Mouse (Mus musculus) induced T-regulatory cell, adult 2 months (primary cell): ENCODE data around the gene Pdf.
"Not testable (repeated sequence)": the region's sequence is repeated elsewhere in the genome, so short reads cannot be mapped to it uniquely, and the experiment has no call there.

Experiments
- DNase-seq: peaks from one replicate; pipeline ENCODE4 v3.0.0-alpha.2; 2012; ENCODE audit warnings: low read depth

Gene Pdf

DNA sequence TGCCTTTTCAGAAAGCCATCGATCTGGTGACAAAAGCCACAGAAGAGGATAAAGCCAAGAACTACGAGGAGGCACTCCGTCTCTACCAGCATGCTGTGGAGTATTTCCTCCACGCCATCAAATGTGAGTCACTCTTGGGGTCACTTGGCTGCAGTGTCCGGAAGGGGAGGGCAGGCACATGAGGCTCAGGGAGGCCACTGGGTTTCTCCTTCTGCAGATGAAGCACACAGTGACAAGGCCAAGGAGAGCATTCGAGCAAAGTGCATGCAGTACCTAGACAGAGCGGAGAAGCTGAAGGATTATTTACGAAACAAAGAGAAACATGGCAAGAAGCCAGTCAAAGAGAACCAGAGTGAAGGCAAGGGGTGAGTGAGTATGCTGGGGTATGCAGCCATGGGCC is 11.8 kb downstream of the Pdf start:
- DNase-seq = no peak

DNA sequence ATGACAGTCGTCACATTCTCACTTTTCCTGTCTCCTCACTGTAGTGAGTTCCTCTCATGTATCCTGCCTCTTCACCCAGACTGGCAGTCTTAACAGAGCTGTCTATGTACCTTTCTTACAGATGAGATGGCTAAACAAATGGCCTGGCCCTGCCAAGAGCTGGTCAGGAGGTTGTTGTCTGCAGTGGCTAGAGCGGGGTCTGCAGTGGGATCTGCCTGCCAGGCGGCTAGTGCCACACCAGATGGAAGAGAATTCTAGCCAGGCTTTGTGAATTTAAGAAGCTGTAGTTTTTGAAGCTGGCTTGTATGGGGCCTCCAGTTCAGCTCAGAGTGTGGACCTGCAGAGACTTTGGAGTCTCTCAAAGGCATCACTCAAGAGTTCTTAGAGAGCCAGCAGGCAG is 12.8 kb downstream of the Pdf start:
- no peak for DNase-seq

DNA sequence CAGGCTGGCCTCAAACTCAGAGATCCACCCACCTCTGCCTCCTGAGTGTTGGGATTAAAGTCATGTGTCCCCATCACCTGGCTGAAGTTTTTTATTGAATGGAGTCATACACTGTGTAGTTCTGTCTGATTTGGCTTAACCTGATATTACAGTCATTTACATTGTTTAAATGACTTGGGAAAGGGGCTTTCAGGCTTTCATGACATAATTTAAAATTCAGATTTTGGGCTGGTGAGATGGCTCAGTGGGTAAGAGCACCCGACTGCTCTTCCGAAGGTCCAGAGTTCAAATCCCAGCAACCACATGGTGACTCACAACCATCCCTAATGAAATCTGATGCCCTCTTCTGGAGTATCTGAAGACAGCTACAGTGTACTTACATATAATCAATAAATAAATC is 14.8 kb downstream of the Pdf start:
- not testable (repeated sequence) for DNase-seq

DNA sequence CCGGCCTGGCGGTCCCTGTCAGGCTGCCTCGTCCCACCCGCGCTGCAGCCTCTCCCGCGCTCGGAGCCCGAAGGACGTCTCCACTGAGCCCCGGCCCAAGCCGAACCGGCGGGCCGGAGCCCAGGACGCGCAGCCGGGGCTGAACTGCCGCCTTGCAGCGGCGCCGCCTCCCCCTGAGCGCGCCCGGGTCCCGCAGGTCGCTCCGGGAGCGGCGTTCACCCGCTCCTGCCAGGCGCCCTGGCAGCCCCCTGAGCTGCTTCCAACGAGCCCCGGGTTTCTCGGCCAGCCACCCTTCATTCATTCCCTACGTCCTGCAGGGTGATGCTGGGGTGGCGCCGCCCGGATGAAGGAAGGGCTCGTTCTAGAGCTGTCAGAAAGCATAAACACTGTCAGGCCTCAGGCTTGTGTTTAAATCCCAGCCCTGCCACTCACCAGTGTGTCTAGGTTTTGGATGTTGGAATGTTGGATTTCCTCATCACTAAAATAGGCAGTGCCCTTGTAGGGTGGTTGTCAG is 16.8 kb downstream of the Pdf start:
- no peak for DNase-seq

DNA sequence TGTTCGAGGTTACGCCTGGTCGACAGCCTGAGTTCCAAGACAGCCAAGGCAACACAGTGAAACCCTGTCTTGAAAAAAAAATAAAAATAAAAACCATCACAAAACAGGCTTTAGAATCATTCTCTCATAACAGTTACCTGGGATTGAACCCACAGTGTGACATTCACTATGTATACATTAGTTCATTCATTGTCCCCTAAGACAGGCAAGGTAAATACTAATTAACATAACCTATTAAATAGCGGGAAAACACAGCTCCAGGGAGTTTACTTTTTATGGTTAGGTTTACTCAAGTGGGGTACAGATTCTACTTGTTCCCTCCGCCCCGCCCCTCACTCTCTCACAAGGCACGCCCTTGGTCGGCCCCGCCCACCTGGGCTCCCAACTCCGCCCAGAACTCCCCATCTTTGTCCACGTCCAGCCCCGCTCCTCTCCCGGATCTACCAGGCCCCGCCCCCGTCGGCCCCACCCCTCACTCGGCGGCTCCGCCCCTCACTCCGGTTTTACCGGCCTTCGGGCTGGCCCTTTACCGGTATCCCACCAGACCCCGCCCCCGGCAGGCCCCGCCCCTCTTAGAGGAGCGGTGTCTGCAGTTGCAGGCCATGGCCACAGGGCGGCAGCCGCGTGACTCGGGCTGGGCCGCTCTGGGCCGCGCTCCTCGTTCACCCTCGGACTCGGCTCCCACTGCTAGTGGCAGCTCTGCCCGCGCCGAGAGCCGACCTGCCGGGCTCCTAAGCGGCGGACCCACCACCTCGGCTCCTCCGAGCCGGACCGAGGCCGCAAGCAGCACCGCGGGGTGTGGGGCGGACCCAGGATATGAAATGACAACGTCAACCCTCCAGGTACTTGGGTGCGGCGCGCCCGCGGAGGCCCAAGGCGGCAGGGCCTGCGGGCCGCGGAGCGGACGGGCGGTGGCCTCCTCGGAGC is 17.5 kb downstream of the Pdf start, which contains the start of gene Vps4a:
TSS of gene Vps4a (plus strand) at position 573 of the 927 bp plus-strand sequence.
- peak; percentile 96 for DNase-seq

DNA sequence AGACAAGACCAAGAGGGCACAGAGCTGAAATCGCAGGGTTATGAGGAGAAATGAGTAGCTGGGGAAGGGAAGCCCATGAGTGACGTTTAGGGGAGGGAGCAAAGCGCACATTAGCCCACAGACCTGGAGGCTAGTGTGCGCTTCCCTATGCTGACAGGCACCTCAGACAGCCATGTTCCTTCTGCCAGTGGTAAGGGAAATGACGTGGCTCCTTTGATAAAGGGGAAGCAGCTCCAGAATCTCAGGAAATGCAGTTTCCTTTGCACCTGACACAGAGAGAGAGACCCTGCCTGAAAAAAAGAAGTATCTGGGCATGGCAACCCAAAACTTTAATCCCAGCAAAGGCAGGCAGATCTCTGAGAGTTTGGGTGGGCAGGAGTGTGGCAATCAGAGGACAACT is 18.4 kb downstream of the Pdf start:
- DNase-seq = peak; percentile 32

DNA sequence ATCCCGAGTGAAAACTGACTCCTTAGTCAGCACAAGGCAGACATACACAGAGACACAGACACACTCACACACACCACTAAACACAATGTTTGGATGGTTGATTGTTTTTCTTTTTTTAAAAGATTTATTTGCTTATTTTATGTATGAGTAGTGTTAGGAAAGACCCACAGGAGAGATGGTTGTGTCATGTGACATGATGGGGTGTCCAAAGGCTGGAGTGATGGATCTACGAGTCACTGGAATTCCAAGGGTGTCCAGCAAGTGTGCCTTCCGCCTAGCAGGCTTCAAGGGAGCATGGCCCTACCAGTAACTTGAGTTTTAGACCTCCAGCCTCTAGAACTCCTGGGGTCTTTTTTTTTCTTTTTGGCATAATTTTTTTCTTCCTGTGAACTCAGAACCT is 19.1 kb downstream of the Pdf start:
- DNase-seq = no peak

DNA sequence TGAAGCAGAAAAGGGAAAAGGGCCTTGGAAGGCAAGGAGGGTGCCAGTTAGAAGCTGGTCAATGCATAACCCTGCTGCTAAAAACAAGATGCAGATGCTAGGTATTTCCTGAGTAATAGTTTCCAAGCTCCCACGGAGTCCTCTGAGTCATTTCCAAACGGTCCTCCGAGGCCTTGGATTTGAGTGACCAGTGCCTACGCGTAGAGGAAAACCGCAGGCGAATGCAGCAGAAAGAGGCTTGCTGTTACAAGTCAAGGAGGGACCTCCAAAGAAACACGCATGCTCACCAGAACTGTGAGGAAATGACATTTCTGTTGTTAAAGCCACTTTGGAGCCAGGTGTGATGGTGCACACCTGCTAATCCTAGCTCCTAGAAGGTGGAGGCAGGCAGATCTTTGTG is 24.9 kb downstream of the Pdf start:
- no peak for DNase-seq

DNA sequence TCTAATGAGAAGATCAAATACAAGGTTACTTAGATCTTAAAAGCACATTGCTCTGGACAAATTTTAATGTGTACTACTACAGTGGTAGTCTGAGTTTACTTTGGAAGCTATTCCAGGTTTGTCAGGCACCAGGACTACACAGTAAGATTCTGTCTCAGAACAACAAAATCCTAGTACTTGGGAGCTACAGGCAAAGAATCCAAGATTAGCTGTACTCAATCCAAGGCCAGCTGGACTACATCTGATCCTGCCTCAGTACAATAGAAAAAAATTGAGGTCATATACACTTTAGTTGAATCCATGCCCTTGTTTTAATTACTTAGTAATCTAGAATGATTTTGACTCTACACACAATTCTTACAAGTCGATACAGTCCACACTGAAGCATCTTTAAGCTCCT is 33.5 kb downstream of the Pdf start:
- no peak for DNase-seq

DNA sequence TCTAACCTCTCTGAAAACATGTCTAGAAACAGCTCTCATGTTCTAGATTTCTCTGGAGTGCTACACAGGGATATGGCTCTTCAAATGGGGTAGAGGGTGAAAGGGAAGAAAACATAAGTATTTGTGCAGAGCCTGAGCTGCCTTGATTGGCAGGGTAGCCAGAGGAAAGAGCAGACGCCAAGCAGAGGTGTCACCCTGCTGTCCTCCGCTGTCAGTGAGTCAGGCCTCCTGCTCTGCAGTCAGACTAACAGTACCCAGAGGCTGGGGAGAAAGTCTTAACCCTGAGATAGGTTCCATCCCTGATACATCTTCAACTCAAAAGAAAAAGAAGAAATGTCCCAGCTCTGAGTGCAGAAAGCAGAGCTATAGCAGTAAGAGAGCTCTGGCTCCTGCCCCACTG is 35.7 kb downstream of the Pdf start:
- DNase-seq = no peak

DNA sequence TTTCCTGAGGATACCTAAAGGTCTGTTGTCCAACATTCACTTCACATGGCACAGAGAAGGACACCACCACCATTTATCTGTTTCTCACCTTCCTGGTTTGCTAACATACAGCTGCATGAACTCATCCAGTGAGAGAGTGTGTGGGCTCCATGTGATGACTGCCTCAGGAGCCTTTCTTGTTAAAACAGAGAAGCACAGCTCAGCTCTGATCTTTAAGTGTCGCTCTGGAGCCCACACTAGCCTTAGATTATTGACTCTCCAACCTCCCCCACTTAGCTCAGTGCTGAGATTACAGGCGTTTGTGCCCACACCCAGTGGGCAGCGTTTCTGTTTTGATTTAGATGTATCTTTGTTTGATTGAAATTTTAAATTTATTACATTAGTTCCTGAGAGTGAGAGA is 40.6 kb downstream of the Pdf start:
- DNase-seq = no peak

DNA sequence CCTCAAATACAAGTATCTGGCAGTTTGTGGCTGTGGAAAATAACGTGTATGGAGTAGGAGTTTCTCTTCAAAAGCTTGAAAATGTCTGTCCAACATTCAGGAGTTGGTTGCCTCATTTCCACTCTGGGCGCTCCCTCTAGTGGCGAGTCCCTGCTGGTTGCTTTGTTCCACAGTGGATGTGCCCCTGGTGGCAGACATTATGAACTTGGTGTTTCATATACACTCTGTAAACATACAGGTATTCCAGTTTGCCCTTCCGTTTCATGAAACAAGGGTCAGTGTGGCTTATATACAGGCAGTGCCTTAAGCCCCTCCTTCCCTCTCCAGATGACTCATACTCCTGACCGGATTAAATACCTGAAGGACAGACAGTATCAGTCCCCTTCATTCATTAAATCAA is 45.9 kb downstream of the Pdf start:
- peak; percentile 93 for DNase-seq

DNA sequence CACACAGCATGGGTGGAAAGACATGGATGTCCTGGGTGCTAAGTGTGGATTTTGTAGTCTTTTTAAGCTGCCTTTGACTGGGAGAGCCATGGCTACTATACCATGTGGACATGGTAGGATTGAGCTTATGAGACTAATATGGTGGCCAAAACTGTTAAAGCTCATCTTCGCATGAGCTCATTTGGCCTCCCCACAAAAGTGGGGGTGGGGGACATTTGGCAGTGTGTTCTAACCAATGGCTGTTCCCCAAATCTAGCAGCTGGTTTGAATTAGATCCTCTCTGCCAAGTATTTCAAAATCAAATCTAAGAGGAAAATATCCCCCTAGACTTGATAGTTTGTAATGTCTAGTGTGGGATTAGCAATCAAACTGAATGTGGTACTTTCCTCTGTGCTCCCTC is 49.3 kb downstream of the Pdf start:
- no peak for DNase-seq

DNA sequence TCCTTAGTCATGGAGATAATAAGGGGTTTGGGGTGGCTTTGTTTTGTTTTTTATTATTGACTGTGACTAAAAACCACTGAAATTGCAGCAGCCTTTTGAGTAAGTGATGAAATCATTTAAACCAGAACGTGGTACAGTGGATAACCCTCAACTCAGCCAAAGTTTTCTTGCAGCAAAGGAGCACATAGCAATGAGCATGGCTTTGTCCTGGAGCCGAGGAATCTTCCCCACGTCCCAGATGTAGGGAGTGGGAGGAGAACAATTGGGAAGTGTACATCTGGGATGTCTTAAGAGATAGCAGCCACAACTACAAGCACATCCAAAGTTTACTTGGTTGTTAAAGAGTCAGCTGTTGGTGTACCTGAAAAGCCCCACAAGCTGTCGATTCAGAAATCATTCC is 51.0 kb downstream of the Pdf start:
- no peak for DNase-seq

DNA sequence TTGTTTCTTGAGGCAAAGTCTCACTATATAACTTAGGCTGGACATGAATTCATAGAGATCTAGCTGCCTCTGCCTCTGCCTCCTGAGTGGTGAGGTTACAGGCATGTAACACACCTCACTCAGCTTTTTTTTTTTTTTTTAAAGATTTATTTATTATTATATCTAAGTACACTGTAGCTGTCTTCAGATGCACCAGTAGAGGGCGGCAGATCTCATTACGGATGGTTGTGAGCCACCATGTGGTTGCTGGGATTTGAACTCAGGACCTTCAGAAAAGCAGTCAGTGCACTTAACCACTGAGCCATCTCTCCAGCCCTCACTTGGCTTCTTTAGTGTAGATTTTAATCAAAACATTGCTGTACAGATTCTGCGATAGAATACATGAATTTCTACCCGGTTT is 52.1 kb downstream of the Pdf start:
- DNase-seq = peak; percentile 23
